Mouse (Mus musculus): ENCODE results near the gene Copz1. TPM values are rescaled to one million over a fixed set of nuclear protein-coding genes. Genes with fewer than 3 reads are reported as not detected.

Copz1 gene
- polyA plus RNA-seq, 1 experiment from 2014 or later: 162 TPM

GRCm38 (mm10) chr15:103250195-103250740 lies 22.2 kb upstream of the Copz1 start:
- Histone ChIP-seq H3K27me3 (replicated peaks; ENCODE audit: insufficient read depth, low read length) (no peaks in the 10 kb centered on the region), H3K4me3 (ENCODE audit: low read depth, low read length) (no peak overlapping the region), H3K36me3 (ENCODE audit: insufficient read depth, low read length) (peaks cover 26% of the 10 kb centered on the region), H3K9me3 (ENCODE audit: low read length) (no peaks in the 10 kb centered on the region), H3K9ac (replicated peaks; ENCODE audit: low read depth) (no peak overlapping the region), H3K4me1 (ENCODE audit: insufficient read depth, low read depth, low read length) (peaks cover 3% of the 10 kb centered on the region; the same call in 1 of the 2 replicates), H3K27ac (ENCODE audit: low read length) (no peak overlapping the region), H3K4me2 (replicated peaks; ENCODE audit: low read depth, low read length) (no peak overlapping the region)
- DNase-seq (ENCODE audit: low spot score) (peak; percentile 80), ATAC-seq (peak; percentile 29)
- WGBS: 17% methylated on average over 2 of the region's 2 CpGs
- no peak for TF ChIP-seq EP300 (IDR thresholded peaks at IDR 0.05)
- peak; percentile 96 for TF ChIP-seq CTCF (IDR thresholded peaks at IDR 0.05)

DNA sequence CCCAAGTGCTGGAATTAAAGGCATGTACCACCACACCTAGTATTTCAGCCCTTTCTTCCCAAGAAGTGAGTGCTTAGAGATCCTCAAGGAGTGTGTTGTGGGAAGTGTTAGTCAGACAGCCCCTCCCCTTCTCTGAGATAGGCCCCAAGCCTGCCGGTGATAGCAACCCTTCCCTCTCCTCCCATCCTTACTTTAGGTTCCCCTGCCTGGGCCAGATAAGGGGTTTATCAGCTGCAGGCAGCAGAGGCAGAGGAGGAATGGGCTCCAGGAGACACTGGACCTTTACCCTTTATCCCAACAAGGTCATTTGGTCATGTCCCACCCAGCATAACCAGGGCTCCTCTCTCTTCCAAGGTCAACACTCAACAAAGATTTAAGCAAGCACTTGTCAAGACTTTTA lies 20.9 kb upstream of the Copz1 start:
- Histone ChIP-seq H3K4me1 (ENCODE audit: insufficient read depth, low read depth, low read length) (peaks cover 3% of the 10 kb centered on the region; the same call in 1 of the 2 replicates), H3K27me3 (replicated peaks; ENCODE audit: insufficient read depth, low read length) (no peaks in the 10 kb centered on the region), H3K27ac (ENCODE audit: low read length) (no peak overlapping the region), H3K36me3 (ENCODE audit: insufficient read depth, low read length) (peaks cover 21% of the 10 kb centered on the region), H3K9ac (replicated peaks; ENCODE audit: low read depth) (no peak overlapping the region), H3K4me3 (ENCODE audit: low read depth, low read length) (no peak overlapping the region), H3K4me2 (replicated peaks; ENCODE audit: low read depth, low read length) (no peak overlapping the region), H3K9me3 (ENCODE audit: low read length) (no peaks in the 10 kb centered on the region)
- DNase-seq (ENCODE audit: low spot score) (no peak), ATAC-seq (peak; percentile 8; the same call in 1 of the 2 replicates)
- 35% methylated on average over 1 of the region's 1 CpGs for WGBS
- TF ChIP-seq CTCF (IDR thresholded peaks at IDR 0.05): no peak
- no peak for TF ChIP-seq EP300 (IDR thresholded peaks at IDR 0.05)

- TF ChIP-seq CTCF (IDR thresholded peaks at IDR 0.05): no peak
- peak; percentile 50 for TF ChIP-seq EP300 (IDR thresholded peaks at IDR 0.05)
- Histone ChIP-seq H3K36me3 (ENCODE audit: insufficient read depth, low read length) (0 out of 2 replicates have a peak, but pooled peaks cover 11% of the 10 kb centered on the region), H3K4me2 (replicated peaks; ENCODE audit: low read depth, low read length) (no peak overlapping the region), H3K9ac (replicated peaks; ENCODE audit: low read depth) (no peak overlapping the region), H3K27me3 (replicated peaks; ENCODE audit: insufficient read depth, low read length) (no peaks in the 10 kb centered on the region), H3K4me1 (ENCODE audit: insufficient read depth, low read depth, low read length) (peaks cover 5% of the 10 kb centered on the region; the same call in 1 of the 2 replicates), H3K4me3 (ENCODE audit: low read depth, low read length) (no peak overlapping the region), H3K27ac (ENCODE audit: low read length) (no peak overlapping the region), H3K9me3 (ENCODE audit: low read length) (no peaks in the 10 kb centered on the region)
- DNase-seq (ENCODE audit: low spot score) (peak; percentile 50), ATAC-seq (0 out of 2 replicates have a peak, but pooled peaks have one; percentile 23)
- WGBS: 77% methylated on average over 3 of the region's 3 CpGs
These were observed 19.9 kb upstream of the Copz1 start for GRCm38 (mm10) chr15:103252660-103253059.

GRCm38 (mm10) chr15:103253352-103253751 lies 19.2 kb upstream of the Copz1 start:
- 90% methylated on average over 1 of the region's 1 CpGs for WGBS
- Histone ChIP-seq H3K27ac (ENCODE audit: low read length) (no peak overlapping the region), H3K4me2 (replicated peaks; ENCODE audit: low read depth, low read length) (no peak overlapping the region), H3K9me3 (ENCODE audit: low read length) (no peaks in the 10 kb centered on the region), H3K9ac (replicated peaks; ENCODE audit: low read depth) (no peak overlapping the region), H3K4me1 (ENCODE audit: insufficient read depth, low read depth, low read length) (peaks cover 7% of the 10 kb centered on the region; the same call in 1 of the 2 replicates), H3K36me3 (ENCODE audit: insufficient read depth, low read length) (0 out of 2 replicates have a peak, but pooled peaks cover 5% of the 10 kb centered on the region), H3K27me3 (replicated peaks; ENCODE audit: insufficient read depth, low read length) (no peaks in the 10 kb centered on the region), H3K4me3 (ENCODE audit: low read depth, low read length) (no peak overlapping the region)
- no peak for TF ChIP-seq CTCF (IDR thresholded peaks at IDR 0.05)
- no peak for TF ChIP-seq EP300 (IDR thresholded peaks at IDR 0.05)
- ATAC-seq: no peak
- DNase-seq (ENCODE audit: low spot score): no peak

DNA sequence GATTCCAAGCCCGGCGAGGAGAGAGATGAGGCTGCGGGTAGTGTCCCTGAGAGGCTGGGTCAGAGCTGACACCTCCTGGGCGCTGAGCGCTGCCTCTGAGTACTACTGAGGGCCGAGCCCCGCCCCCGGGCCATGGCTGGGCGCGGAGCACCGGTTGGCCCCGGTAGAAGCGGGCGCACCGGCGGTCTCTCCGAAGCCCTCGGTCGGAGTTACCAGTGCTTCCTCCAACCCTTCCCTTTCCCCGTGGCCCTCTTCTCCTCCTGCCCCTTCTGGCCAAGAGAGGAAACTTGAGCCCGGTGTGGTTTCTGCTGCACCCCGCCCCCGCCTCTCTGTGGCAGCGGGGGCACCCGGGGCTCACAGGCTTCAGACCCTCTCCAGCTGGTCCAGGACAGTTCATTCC lies 17.3 kb upstream of the Copz1 start:
- Histone ChIP-seq H3K9ac (replicated peaks; ENCODE audit: low read depth) (peak overlapping the region; percentile 48; the same call in 1 of the 2 replicates), H3K27ac (ENCODE audit: low read length) (peak overlapping the region; percentile 2; the same call in 1 of the 2 replicates), H3K27me3 (replicated peaks; ENCODE audit: insufficient read depth, low read length) (no peaks in the 10 kb centered on the region), H3K9me3 (ENCODE audit: low read length) (no peaks in the 10 kb centered on the region), H3K4me2 (replicated peaks; ENCODE audit: low read depth, low read length) (peak overlapping the region; percentile 74), H3K4me1 (ENCODE audit: insufficient read depth, low read depth, low read length) (peaks cover 7% of the 10 kb centered on the region; the same call in 1 of the 2 replicates), H3K36me3 (ENCODE audit: insufficient read depth, low read length) (no peaks in the 10 kb centered on the region), H3K4me3 (ENCODE audit: low read depth, low read length) (peak overlapping the region; percentile 44)
- TF ChIP-seq CTCF (IDR thresholded peaks at IDR 0.05) (peak; percentile 59), EP300 (IDR thresholded peaks at IDR 0.05) (no peak)
- peak; percentile 31 for ATAC-seq
- 1% methylated on average over 16 of the region's 25 CpGs for WGBS
- DNase-seq (ENCODE audit: low spot score): peak; percentile 79

DNA sequence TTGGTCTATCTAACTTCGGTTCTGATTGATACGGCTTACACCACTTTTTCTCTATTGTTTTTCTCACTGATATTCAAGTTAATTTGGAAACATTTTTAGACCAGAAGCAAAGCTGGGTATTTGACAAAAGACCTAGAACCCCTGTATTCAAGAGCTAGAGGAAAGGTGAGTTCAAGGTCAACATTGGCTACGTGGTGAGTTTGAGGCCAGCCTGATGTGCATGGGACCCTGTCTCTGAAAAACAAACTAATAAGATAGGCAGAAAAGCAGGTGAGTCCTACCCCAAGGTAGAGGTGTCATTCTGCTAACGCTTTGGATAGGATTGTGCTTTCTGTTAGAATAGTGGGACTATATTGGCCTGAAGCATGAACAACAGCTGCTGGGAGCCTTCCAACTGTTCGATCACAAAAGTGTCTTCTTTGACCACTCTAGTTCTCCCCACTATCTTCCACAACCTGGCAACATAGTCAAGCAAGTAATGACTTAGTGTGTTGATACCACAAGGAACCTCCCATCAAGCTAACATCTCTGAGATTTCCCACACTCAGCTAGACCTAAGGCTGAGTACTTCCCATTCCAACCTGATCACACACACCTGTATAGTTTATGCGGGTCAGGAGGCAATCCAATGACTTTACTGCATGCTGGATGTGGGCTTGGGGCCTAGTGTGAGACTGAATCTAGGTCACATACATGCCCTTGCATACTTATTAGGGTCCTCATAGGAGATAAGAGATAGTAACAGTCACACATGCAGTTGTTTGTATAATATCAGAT lies 16.1 kb upstream of the Copz1 start:
- Histone ChIP-seq H3K4me1 (ENCODE audit: insufficient read depth, low read depth, low read length) (peaks cover 7% of the 10 kb centered on the region; the same call in 1 of the 2 replicates), H3K27ac (ENCODE audit: low read length) (no peak overlapping the region), H3K4me2 (replicated peaks; ENCODE audit: low read depth, low read length) (no peak overlapping the region), H3K9me3 (ENCODE audit: low read length) (no peaks in the 10 kb centered on the region), H3K36me3 (ENCODE audit: insufficient read depth, low read length) (no peaks in the 10 kb centered on the region), H3K4me3 (ENCODE audit: low read depth, low read length) (no peak overlapping the region), H3K9ac (replicated peaks; ENCODE audit: low read depth) (no peak overlapping the region), H3K27me3 (replicated peaks; ENCODE audit: insufficient read depth, low read length) (no peaks in the 10 kb centered on the region)
- WGBS: 87% methylated on average over 6 of the region's 6 CpGs
- ATAC-seq (no peak), DNase-seq (ENCODE audit: low spot score) (no peak)
- no peak for TF ChIP-seq CTCF (IDR thresholded peaks at IDR 0.05)

Measured in lung, postnatal 0 days (tissue).